Mouse (Mus musculus): ENCODE data around the gene Olfr723. TPM values are rescaled to one million over a fixed set of nuclear protein-coding genes. Genes with fewer than 3 reads are reported as not detected.
"Not testable (repeated sequence)": the region's sequence is repeated elsewhere in the genome, so short reads cannot be mapped to it uniquely, and the experiment has no call there.

Olfr723 gene
- polyA plus RNA-seq (2014; fragmentation: Nextera tagmentation; extraction: Ambion mirVana) = not detected in 2 replicates

DNA sequence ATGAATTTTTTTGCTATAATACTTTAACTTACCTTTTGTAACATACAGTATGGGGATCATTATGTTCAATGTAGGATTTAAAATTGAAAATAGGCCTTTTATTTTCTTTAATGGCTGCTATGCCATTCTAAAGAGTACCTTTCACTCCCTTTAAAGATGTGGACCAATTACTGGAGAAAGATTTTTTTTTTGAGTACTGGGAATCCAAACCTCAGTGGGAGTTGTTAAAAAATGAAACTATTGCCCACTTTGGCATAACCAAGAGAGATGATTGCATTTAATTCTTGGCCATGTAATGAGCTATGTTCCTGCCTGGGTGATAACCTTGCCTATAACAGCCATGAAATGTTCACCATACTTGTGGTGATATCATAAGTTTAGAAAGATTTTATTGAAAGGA lies at the start of gene Olfr723:
Gene Olfr723, minus strand, starts transcription at position 101 of the 400 bp plus-strand sequence.
- not testable (repeated sequence) for ATAC-seq (ENCODE audit: low read depth); H3K36me3 ChIP-seq (ENCODE audit: control insufficient read depth, insufficient read depth, low read length); H3K4me2 ChIP-seq (ENCODE audit: low read depth, low read length); H3K4me3 ChIP-seq (ENCODE audit: low read depth, low read length); H3K9ac ChIP-seq (replicated peaks; ENCODE audit: low read depth, low read length); H3K9me3 ChIP-seq (ENCODE audit: control insufficient read depth, low read length); H3K27me3 ChIP-seq (ENCODE audit: control insufficient read depth, insufficient read depth, low read length); H3K4me1 ChIP-seq (ENCODE audit: control insufficient read depth, insufficient read depth, low read length); H3K27ac ChIP-seq (ENCODE audit: low read depth, low read length)

DNA sequence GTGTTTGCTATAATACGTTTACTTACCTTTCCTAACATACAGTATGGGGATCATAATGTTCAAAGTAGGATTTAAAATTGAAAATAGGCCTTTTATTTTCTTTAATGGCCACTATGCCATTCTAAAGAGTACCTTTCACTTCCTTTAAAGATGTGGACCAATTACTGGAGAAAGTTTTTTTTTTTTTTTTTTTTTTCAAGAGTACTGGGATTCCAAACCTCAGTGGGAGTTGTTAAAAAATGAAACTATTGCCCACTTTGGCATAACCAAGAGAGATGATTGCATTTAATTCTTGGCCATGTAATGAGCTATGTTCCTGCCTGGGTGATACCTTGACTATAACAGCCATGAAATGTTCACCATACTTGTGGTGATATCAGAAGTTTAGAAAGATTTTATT lies 31.6 kb upstream of the Olfr723 start, which contains the start of gene Olfr724:
Gene Olfr724, minus strand, starts transcription at position 101 of the 400 bp plus-strand sequence.
- not testable (repeated sequence) for H3K9me3 ChIP-seq (ENCODE audit: control insufficient read depth, low read length); H3K36me3 ChIP-seq (ENCODE audit: control insufficient read depth, insufficient read depth, low read length); H3K27me3 ChIP-seq (ENCODE audit: control insufficient read depth, insufficient read depth, low read length); H3K27ac ChIP-seq (ENCODE audit: low read depth, low read length); H3K4me3 ChIP-seq (ENCODE audit: low read depth, low read length); H3K4me1 ChIP-seq (ENCODE audit: control insufficient read depth, insufficient read depth, low read length); ATAC-seq (ENCODE audit: low read depth); H3K4me2 ChIP-seq (ENCODE audit: low read depth, low read length); H3K9ac ChIP-seq (replicated peaks; ENCODE audit: low read depth, low read length)
- 80% methylated on average over 1 of the region's 1 CpGs for WGBS

DNA sequence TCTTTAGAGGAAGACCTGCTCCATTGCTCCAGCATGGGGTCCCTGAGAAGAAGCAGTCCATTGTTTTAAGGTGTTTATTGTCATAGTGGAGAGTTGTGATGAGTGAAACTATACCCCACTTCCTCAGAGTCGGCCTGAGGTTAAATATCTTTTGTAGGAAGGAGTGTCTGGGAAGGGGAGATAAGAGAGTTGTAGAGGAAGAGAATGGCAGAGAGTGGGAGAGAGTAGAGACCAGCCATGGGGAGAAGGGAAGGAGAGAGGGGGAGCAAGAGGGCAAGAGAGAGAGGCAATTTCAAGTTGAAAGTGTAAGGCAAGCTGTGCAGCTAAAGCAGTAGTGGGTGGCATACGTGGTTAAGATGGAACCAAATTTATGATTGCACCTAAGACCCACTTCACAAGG lies 24.3 kb upstream of the Olfr723 start:
- ATAC-seq (ENCODE audit: low read depth) = no peak
- Histone ChIP-seq H3K27ac (ENCODE audit: low read depth, low read length) (no peak overlapping the region), H3K4me2 (ENCODE audit: low read depth, low read length) (no peak overlapping the region), H3K27me3 (ENCODE audit: control insufficient read depth, insufficient read depth, low read length) (no peaks in the 10 kb centered on the region), H3K9ac (replicated peaks; ENCODE audit: low read depth, low read length) (no peak overlapping the region), H3K9me3 (ENCODE audit: control insufficient read depth, low read length) (no peaks in the 10 kb centered on the region), H3K4me3 (ENCODE audit: low read depth, low read length) (no peak overlapping the region), H3K4me1 (ENCODE audit: control insufficient read depth, insufficient read depth, low read length) (no peaks in the 10 kb centered on the region), H3K36me3 (ENCODE audit: control insufficient read depth, insufficient read depth, low read length) (no peaks in the 10 kb centered on the region)
- WGBS = 43% methylated on average over 2 of the region's 2 CpGs

DNA sequence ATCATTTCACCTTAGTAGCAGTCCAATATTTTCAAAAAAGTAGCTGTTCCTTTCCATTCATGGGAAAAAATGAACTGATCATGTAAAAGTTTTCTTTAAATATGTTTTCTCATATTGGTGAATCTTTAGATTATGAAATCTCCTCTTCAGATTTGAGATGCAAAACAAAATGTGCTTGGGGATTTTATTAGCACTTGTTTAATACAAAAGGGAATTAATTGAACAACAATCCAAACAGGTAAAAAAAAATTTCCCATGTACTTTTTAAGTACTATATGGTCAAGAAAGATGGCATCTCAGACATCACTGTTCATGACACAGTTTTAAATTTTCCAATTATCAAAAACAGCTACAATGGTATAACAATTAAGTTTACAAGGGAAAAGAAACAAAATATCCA lies 29.7 kb downstream of the Olfr723 start, which contains the start of gene Olfr722:
Gene Olfr722, minus strand, starts transcription at position 101 of the 400 bp plus-strand sequence.
- no peaks in the 10 kb centered on the region for H3K4me1 ChIP-seq (ENCODE audit: control insufficient read depth, insufficient read depth, low read length)
- H3K27me3 ChIP-seq (ENCODE audit: control insufficient read depth, insufficient read depth, low read length) = no peaks in the 10 kb centered on the region
- no peak within 1 kb of the TSS for H3K9ac ChIP-seq (replicated peaks; ENCODE audit: low read depth, low read length)
- H3K9me3 ChIP-seq (ENCODE audit: control insufficient read depth, low read length) = no peaks in the 10 kb centered on the region
- H3K27ac ChIP-seq (ENCODE audit: low read depth, low read length) = no peak within 1 kb of the TSS
- ATAC-seq (ENCODE audit: low read depth) = no peak
- H3K36me3 ChIP-seq (ENCODE audit: control insufficient read depth, insufficient read depth, low read length) = no peaks in the 10 kb centered on the region
- H3K4me3 ChIP-seq (ENCODE audit: low read depth, low read length) = no peak within 1 kb of the TSS
- no peak within 1 kb of the TSS for H3K4me2 ChIP-seq (ENCODE audit: low read depth, low read length)

Other genes with a start within 250 kb of the Olfr723 start
- 25.5 and 38.6 TPM in 2 replicates for gene Armh4, start 148.4 kb downstream of the Olfr723 start, polyA plus RNA-seq (2014; fragmentation: Nextera tagmentation; extraction: Ambion mirVana)
- not detected in 2 replicates for gene Olfr722, start 29.8 kb downstream of the Olfr723 start, polyA plus RNA-seq (2014; fragmentation: Nextera tagmentation; extraction: Ambion mirVana)
- not detected in 2 replicates for gene Olfr724, start 31.5 kb upstream of the Olfr723 start, polyA plus RNA-seq (2014; fragmentation: Nextera tagmentation; extraction: Ambion mirVana)
- not detected in 2 replicates for gene Olfr725, start 108.6 kb upstream of the Olfr723 start, polyA plus RNA-seq (2014; fragmentation: Nextera tagmentation; extraction: Ambion mirVana)
- not detected in 2 replicates for gene Olfr726, start 159.2 kb upstream of the Olfr723 start, polyA plus RNA-seq (2014; fragmentation: Nextera tagmentation; extraction: Ambion mirVana)
- gene Olfr727, start 191.4 kb upstream of the Olfr723 start, polyA plus RNA-seq (2014; fragmentation: Nextera tagmentation; extraction: Ambion mirVana) = not detected in 2 replicates
- gene Olfr728, start 210.9 kb upstream of the Olfr723 start, polyA plus RNA-seq (2014; fragmentation: Nextera tagmentation; extraction: Ambion mirVana) = not detected in 2 replicates
- not detected in 2 replicates for gene Olfr729, start 221.1 kb upstream of the Olfr723 start, polyA plus RNA-seq (2014; fragmentation: Nextera tagmentation; extraction: Ambion mirVana)

All from neural tube, embryonic 14.5 days (tissue).